Mouse (Mus musculus): Measurements from ENCODE around the gene Rpn2. TPM values are rescaled to one million over a fixed set of nuclear protein-coding genes. Genes with fewer than 3 reads are reported as not detected.

The Rpn2 gene
- polyA plus RNA-seq, 1 experiment = 184 TPM

DNA sequence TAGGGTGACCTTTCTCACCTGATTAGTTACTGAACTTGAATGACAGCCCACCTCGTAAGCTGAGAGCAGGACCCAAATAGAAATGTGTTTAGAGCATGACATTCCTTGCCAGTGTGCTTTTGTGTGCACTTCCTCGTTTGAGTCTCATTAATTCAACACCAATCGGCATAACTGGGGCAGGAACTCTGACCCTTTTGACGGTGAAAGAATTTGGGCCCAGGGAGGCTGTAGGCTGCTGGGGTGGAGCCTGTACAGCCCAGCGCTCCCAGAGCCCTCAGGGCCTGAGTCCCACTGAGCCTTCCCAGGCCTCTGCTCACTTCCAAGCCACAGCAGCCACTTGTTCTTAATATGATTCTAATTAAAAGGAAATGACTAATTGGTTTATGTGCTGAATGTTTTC is 42.1 kb downstream of the Rpn2 start:
- no peak overlapping the region for H3K27ac ChIP-seq (ENCODE audit: insufficient read depth, low read depth, low read length)
- peaks cover 4% of the 10 kb centered on the region; the same call in 1 of the 2 replicates for H3K4me1 ChIP-seq (ENCODE audit: control insufficient read depth, insufficient read depth, low read length)
- TF ChIP-seq POLR2A (IDR thresholded peaks at IDR 0.05; ENCODE audit: borderline replicate concordance, low read depth, low read length) (no peak), CTCF (IDR thresholded peaks at IDR 0.05; ENCODE audit: low read depth, low read length) (no peak)

GRCm38 (mm10) chr2:157322029-157322766 is 43.4 kb downstream of the Rpn2 start:
- no peak overlapping the region for H3K27ac ChIP-seq (ENCODE audit: insufficient read depth, low read depth, low read length)
- TF ChIP-seq POLR2A (IDR thresholded peaks at IDR 0.05; ENCODE audit: borderline replicate concordance, low read depth, low read length) (no peak), CTCF (IDR thresholded peaks at IDR 0.05; ENCODE audit: low read depth, low read length) (no peak)
- H3K4me3 ChIP-seq (ENCODE audit: insufficient read depth, low read length) = no peak overlapping the region
- H3K4me1 ChIP-seq (ENCODE audit: control insufficient read depth, insufficient read depth, low read length) = peaks cover 4% of the 10 kb centered on the region; the same call in 1 of the 2 replicates

More for the DNA sequence above, 42.1 kb downstream of the Rpn2 start:
- H3K4me3 ChIP-seq (ENCODE audit: insufficient read depth, low read length) = no peak overlapping the region

GRCm38 (mm10) chr2:157325238-157325637 is 46.4 kb downstream of the Rpn2 start:
- no peak for TF ChIP-seq CTCF (IDR thresholded peaks at IDR 0.05; ENCODE audit: low read depth, low read length)
- no peak for TF ChIP-seq POLR2A (IDR thresholded peaks at IDR 0.05; ENCODE audit: borderline replicate concordance, low read depth, low read length)
- H3K27ac ChIP-seq (ENCODE audit: insufficient read depth, low read depth, low read length) = no peak overlapping the region

GRCm38 (mm10) chr2:157328106-157328505 is 49.3 kb downstream of the Rpn2 start:
- Histone ChIP-seq H3K27ac (ENCODE audit: insufficient read depth, low read depth, low read length) (no peak overlapping the region), H3K4me1 (ENCODE audit: control insufficient read depth, insufficient read depth, low read length) (peaks cover 4% of the 10 kb centered on the region; the same call in 1 of the 2 replicates), H3K4me3 (ENCODE audit: insufficient read depth, low read length) (no peak overlapping the region)
- TF ChIP-seq POLR2A (IDR thresholded peaks at IDR 0.05; ENCODE audit: borderline replicate concordance, low read depth, low read length) = no peak

More at GRCm38 (mm10) chr2:157325238-157325637, 46.4 kb downstream of the Rpn2 start:
- H3K4me3 ChIP-seq (ENCODE audit: insufficient read depth, low read length) = no peak overlapping the region
- peaks cover 4% of the 10 kb centered on the region; the same call in 1 of the 2 replicates for H3K4me1 ChIP-seq (ENCODE audit: control insufficient read depth, insufficient read depth, low read length)

DNA sequence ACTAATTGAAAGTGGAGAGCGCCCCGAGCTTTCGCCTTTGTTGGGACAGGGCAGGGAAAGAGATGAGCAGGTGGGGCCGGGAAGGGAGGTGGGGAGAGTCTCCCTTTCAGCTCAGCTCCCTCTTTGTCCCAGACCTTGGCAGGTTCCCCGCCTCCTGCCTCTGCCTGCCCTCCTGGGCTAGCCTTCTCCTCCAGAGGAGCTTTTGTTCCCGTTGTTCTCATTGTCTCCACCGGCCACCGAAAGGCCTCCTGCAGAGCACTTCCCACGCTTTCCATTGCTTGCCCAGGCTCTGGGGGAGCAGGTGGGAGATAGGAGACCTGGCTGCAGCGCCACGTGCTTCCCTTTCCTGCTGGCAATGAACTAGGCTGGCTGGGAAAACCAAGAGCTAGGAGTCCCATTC is 49.8 kb downstream of the Rpn2 start:
- Histone ChIP-seq H3K4me1 (ENCODE audit: control insufficient read depth, insufficient read depth, low read length) (peaks cover 4% of the 10 kb centered on the region; the same call in 1 of the 2 replicates), H3K4me3 (ENCODE audit: insufficient read depth, low read length) (no peak overlapping the region), H3K27ac (ENCODE audit: insufficient read depth, low read depth, low read length) (no peak overlapping the region)
- TF ChIP-seq POLR2A (IDR thresholded peaks at IDR 0.05; ENCODE audit: borderline replicate concordance, low read depth, low read length) (no peak), CTCF (IDR thresholded peaks at IDR 0.05; ENCODE audit: low read depth, low read length) (no peak)

DNA sequence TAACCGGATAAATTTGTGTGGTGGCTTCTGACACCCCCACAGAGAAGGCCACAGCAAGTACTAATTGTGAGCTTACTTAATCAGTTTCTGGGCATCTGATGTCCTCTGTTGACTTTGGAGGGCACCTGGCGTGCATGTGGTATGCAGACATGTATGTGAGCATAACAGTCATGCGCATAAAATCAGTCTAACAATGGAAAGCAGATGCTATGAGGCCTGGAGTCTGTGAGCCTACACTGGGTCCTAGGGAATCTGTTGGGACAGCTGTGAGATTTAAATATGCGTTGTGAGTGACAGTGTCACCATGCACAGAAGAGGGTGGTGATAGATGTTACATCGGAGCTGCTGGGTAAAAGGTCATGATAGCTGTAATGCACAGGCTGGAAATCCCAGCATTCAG is 53.2 kb downstream of the Rpn2 start:
- TF ChIP-seq CTCF (IDR thresholded peaks at IDR 0.05; ENCODE audit: low read depth, low read length) (no peak), POLR2A (IDR thresholded peaks at IDR 0.05; ENCODE audit: borderline replicate concordance, low read depth, low read length) (no peak)
- Histone ChIP-seq H3K4me3 (ENCODE audit: insufficient read depth, low read length) (no peak overlapping the region), H3K27ac (ENCODE audit: insufficient read depth, low read depth, low read length) (no peak overlapping the region), H3K4me1 (ENCODE audit: control insufficient read depth, insufficient read depth, low read length) (no peaks in the 10 kb centered on the region; the same call in 1 of the 2 replicates)

DNA sequence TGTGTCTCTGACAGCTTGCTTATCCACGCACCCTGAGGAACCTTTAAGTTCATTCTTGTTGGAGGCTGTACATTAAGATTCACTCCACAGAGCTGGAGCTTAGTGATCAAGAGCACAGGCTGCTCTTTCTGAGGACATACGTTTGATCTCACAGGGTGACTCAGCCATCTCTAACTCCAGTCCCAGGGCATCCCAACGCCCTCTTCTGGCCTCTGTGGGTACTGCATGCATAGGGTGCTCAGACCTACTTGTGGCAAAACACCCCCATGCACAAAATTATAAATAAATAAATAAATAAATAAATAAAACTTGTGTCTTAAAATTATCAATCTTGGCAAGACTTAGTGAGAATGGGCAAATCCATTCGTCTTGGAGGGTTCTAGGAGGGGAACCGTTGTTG is 59.8 kb downstream of the Rpn2 start:
- TF ChIP-seq CTCF (IDR thresholded peaks at IDR 0.05; ENCODE audit: low read depth, low read length) = peak; percentile 48; the same call in 1 of the 2 replicates
- no peak for TF ChIP-seq POLR2A (IDR thresholded peaks at IDR 0.05; ENCODE audit: borderline replicate concordance, low read depth, low read length)
- no peak overlapping the region for H3K27ac ChIP-seq (ENCODE audit: insufficient read depth, low read depth, low read length)
- peaks cover 2% of the 10 kb centered on the region; the same call in 1 of the 2 replicates for H3K4me1 ChIP-seq (ENCODE audit: control insufficient read depth, insufficient read depth, low read length)
- H3K4me3 ChIP-seq (ENCODE audit: insufficient read depth, low read length) = no peak overlapping the region

DNA sequence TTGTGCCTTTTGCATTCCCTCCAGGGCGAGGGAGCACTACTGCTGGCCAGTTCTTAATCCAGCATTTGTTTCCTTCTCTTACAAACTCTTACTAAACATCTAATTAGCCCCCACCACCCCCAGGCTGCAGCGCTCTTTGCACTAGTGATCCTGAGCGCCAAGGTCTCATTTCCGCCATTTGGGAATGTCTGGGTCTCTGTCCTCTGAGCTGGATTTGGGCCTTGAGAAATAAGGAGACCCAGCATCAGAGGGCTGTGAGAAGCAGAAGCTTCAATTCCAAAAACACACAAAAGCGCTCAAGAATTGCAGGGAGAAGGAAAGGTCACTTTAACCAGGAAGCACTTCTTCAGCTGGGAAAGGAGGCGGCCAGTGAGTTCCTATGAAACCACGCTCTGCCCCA is 60.7 kb downstream of the Rpn2 start:
- H3K4me1 ChIP-seq (ENCODE audit: control insufficient read depth, insufficient read depth, low read length) = peaks cover 2% of the 10 kb centered on the region; the same call in 1 of the 2 replicates

DNA sequence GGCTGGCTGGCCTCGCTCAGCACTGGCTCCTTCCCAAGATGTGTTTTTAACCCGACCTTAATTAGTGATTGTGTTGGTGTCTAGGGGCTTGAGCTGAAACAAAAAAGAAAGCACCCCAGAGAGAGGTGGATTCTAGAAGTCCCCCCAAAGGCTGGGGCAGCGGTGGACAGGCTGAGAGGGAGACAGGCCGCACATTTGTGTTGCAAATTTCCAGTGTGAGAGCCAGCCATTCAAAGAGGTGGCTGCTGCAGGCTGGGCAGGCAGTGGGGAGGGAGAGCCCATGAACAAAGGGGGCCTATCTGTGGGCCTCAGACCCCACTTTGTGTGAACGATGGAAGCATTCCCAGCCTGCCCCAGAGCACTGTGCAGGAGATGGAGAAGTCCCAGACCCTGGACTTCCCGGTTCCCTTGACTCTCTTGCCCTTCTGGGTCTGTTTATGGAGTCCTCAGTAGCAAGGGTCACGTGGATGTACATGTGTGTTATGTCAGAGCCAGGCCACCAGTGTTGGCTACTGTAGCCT is 61.5 kb downstream of the Rpn2 start:
- no peak for TF ChIP-seq CTCF (IDR thresholded peaks at IDR 0.05; ENCODE audit: low read depth, low read length)
- TF ChIP-seq POLR2A (IDR thresholded peaks at IDR 0.05; ENCODE audit: borderline replicate concordance, low read depth, low read length) = no peak
- H3K4me3 ChIP-seq (ENCODE audit: insufficient read depth, low read length) = no peak overlapping the region
- no peak overlapping the region for H3K27ac ChIP-seq (ENCODE audit: insufficient read depth, low read depth, low read length)
- peaks cover 2% of the 10 kb centered on the region; the same call in 1 of the 2 replicates for H3K4me1 ChIP-seq (ENCODE audit: control insufficient read depth, insufficient read depth, low read length)

More for the DNA sequence above, 60.7 kb downstream of the Rpn2 start:
- TF ChIP-seq CTCF (IDR thresholded peaks at IDR 0.05; ENCODE audit: low read depth, low read length) (no peak), POLR2A (IDR thresholded peaks at IDR 0.05; ENCODE audit: borderline replicate concordance, low read depth, low read length) (no peak)
- H3K4me3 ChIP-seq (ENCODE audit: insufficient read depth, low read length) = no peak overlapping the region
- no peak overlapping the region for H3K27ac ChIP-seq (ENCODE audit: insufficient read depth, low read depth, low read length)
